Mouse (Mus musculus) embryonic stem cell, embryonic (primary cell): ENCODE results near the gene Rab5if.

ENCODE experiments used
- CTCF ChIA-PET, 4 experiments: fragments of 300-600 bp in 2 of 4; fragments of 350-600 bp in 2 of 4; sonication (Branson Sonifier 250); formaldehyde crosslinking; loops; one replicate each; lab custom pipeline; 2022; ENCODE audit warnings: inconsistent platforms in 2 of 4; lab: Charles Lee
- POLR2A ChIA-PET, 4 experiments: fragments of 300-600 bp in 2 of 4; fragments of 350-600 bp in 2 of 4; sonication (Branson Sonifier 250); formaldehyde crosslinking; loops; one replicate each; lab custom pipeline; 2022; ENCODE audit warnings: antibody characterized with exemption in 4 of 4, inconsistent platforms in 1 of 4; lab: Charles Lee

Rab5if gene

DNA sequence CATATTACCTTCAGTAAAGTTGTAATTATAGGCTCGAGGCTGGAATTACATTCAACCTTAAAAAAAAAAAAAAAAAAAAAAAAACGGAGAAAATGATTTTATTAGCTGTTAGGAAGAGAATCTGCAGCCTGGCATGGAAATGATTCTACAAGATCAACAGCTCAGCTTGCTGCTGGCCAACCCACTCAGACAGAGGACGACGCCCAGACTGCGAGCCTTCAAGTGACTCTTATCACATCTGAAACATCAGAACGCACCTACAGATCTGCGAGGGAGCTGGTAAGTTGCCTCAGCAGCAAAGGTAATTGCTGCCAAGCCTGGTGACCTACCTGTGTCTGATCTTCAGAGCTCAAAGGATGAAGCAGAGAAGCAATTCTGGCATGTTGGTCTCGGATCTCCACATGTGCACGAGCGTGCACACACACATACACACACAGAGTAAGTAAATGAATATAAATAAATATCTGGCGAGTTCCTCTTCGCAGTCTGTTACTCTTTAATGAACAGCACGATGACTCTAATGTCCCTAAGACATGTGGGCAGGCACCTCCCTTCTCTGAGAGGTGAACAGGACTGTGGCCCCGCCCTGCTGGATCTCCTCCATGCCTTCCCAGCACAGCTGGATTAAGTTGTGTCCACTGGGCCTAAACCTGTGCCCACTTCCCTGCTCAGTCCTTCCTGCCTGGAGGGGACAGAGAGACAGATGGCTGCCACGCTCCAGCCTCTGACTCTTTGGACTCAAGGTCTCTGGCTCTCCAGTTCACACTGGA is 31.8 kb downstream of the Rab5if start:
- ChIA-PET POLR2A (interaction anchor here in 3 of 4 experiments (0.6 to 1.5 kb wide), 10 partner anchors 9 to 1566 kb away, joined by 3 to 12 read pairs (median 4); partner anchors contain the start of gene Dsn1 (in 1 of the 3)), CTCF (interaction anchor here (0.5 to 1.4 kb wide), 12 partner anchors 9 to 1063 kb away, joined by 3 to 8 read pairs (median 4); no protein-coding TSS in a partner anchor)

DNA sequence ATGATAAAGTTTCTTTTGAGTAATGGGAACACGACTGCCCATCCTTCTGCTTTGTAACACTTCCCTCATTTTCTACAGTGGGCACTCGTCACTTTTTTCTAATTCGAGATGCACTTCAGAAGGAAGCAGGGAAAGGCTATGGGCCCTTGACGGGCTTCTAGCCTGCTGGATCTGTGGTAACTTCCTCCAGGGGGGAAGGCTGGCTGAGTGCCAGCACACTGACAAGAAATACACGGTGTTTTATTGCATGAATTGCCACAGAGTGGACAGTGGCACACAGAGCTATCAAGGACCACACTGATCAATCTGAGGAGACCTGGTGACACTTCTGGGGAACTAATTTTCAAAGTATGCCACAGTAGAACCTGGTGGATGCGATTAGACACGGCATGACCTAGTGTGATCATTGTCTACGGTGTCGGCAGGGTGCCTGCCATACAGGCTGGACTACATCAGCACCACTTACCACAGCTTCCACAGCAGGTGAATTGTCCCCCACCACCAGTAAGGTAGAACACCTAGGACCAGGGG is 33.5 kb downstream of the Rab5if start:
- ChIA-PET CTCF (no interaction called here), POLR2A (no interaction called here)

DNA sequence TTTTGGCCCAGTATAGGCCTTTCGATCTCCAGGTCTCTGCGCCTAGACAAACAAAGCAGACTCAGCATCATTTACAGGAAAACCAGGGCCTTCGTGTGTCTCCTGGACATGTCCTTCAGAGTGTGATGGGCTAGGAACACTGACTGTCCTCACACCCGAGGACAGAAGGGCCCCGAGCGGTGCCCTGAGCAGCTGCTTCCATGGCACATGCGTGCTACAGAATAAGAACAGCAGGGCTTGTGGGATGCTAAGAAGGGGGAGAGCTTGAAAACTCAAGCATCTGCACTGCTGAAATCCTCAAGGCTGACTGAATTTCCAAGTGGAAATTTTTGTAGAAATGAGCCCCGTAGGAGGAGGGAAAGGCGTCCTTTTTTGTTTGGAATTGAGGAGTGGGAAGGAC is 34.1 kb downstream of the Rab5if start:
- CTCF ChIA-PET = no interaction called here
- POLR2A ChIA-PET = interaction anchor here in 1 of 4 experiments (0.6 kb wide), 1 partner anchor 202 kb away, joined by 3 read pairs; no protein-coding TSS in a partner anchor

DNA sequence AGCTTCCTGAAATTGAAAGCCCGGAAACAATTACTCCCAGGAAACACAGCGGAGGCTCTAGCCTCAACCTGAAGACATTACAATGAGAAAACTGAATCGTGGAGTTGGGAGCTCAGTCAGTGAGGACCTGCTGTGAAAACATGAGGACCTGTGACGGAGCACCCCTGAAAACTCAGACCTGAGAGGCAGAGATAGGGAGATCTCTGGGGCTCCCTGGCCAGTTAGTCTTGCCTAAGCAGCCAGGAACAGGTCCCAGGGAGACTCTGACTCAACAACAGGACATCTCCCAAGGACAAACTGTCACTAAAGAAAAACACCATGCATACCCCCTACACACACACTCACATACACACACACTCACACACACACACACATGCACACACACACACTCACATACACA is 35.4 kb downstream of the Rab5if start:
- POLR2A ChIA-PET = interaction anchor here in 1 of 4 experiments (1.1 kb wide), 1 partner anchor 111 kb away, joined by 3 read pairs; no protein-coding TSS in a partner anchor
- CTCF ChIA-PET = no interaction called here

DNA sequence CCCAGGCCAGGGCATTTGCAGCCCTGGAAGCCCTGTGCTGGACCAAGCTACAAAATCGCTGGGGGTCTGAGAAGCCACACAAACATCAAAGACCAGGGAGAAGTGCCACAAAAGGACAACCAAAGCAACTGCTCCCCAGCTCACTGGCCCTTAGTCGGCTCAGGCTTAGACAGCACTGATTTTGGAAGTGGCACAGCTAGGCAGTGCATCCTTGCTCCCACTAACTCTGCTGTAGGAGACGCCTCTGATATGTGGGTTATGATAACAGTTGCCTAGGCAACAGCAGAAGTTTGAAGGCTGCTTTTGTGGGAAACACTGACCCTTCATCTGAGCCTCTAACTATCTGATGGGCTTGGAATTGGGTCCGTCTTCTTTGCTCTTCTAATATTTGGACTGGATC is 36.3 kb downstream of the Rab5if start:
- CTCF ChIA-PET = interaction anchor here in 1 of 4 experiments (0.6 kb wide), 1 partner anchor 16 kb away, joined by 3 read pairs; no protein-coding TSS in a partner anchor
- POLR2A ChIA-PET = interaction anchor here in 1 of 4 experiments (1.1 kb wide), 1 partner anchor 110 kb away, joined by 3 read pairs; no protein-coding TSS in a partner anchor

DNA sequence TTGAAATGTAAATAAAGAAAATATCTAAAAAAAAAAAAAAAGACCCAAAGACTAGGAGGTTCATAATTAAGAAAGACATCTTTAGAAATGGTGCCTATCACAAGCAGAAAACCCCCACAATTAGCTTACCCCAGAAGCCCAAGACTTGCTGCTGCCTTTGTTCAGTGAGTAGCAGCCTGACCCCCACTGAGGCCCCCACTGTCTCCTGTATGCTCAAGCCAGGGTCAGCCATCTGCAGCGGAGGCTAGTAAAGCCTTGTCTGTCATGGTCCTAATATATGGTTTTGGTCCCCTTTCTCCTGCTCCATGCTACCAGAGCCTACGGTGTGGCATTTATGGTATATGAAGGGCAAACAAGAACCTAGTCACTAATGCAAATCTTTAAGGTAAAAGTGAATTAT is 38.4 kb downstream of the Rab5if start:
- ChIA-PET CTCF (interaction anchor here in 1 of 4 experiments (1.0 kb wide), 1 partner anchor 129 kb away, joined by 3 read pairs; no protein-coding TSS in a partner anchor), POLR2A (interaction anchor here in 2 of 4 experiments (0.6 to 1.2 kb wide), 4 partner anchors 19 to 281 kb away, joined by 3 to 7 read pairs (median 6); no protein-coding TSS in a partner anchor)

DNA sequence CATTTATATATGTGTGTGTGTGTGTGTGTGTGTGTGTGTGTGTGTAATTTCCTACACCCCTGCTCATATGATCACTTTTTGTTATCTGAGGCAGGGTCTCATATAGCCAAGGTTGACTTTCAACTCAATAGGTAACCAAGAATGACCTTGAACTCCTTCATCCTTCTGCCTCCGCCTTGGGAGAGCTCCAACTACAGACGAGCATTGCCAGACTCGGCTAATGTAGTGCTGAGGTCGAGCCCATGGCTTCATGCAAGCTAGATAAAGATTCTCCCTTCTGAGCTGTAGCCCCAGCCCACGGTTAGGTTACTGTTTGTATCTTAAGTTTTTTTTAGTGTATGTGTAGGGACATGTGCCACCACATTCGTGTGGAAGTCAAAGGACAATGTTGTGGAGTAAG is 39.0 kb downstream of the Rab5if start:
- ChIA-PET CTCF (interaction anchor here in 2 of 4 experiments (0.6 to 1.0 kb wide), 2 partner anchors 129 to 308 kb away, joined by 3 read pairs; no protein-coding TSS in a partner anchor), POLR2A (interaction anchor here in 1 of 4 experiments (1.8 kb wide), 1 partner anchor 105 kb away, joined by 3 read pairs; the partner anchor contains the start of gene Dsn1)

DNA sequence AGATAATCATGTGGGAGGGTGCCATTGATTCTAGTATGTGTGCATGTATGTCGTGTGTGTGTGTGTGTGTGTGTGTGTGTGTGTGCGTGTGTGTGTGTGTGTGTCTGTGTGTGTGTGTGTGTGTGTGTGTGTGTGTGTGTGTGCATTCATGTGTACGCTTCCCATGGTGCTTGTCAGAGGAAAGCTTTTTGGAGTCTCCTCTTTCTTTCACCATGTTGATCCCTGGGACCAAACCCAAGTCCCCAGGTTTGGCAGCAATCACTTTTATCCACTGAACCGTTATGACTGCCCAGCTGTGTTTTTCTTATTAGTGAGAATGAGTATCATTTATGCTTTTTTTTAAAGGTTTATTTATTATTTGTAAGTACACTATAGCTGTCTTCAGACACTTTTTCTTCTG is 39.5 kb downstream of the Rab5if start:
- ChIA-PET POLR2A (interaction anchor here in 1 of 4 experiments (1.8 kb wide), 1 partner anchor 104 kb away, joined by 3 read pairs; the partner anchor contains the start of gene Dsn1), CTCF (interaction anchor here in 1 of 4 experiments (1.0 to 1.6 kb wide), 3 partner anchors 94 to 192 kb away, joined by 3 to 7 read pairs (median 6); no protein-coding TSS in a partner anchor)

DNA sequence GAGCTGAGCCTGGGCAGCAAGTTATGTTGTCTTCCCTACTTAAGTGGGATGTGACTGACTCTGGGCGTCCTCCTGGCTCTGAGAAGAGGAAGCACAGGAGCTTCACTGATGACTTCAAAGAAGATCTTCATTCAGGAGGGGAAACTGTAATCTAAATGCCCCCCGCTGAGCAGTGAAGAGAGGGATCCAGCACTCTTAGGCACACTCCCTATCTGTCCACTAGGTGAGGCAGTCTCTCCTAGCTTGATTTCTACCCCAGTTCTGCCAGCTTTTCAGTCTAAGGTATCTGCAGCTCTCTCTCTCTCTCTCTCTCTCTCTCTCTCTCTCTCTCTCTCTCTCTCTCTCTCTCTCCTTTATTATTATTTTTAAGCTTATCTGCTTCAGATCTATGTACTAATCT is 40.4 kb downstream of the Rab5if start:
- ChIA-PET CTCF (interaction anchor here (0.5 to 1.7 kb wide), 22 partner anchors 8 to 558 kb away, joined by 3 to 16 read pairs (median 4); no protein-coding TSS in a partner anchor), POLR2A (interaction anchor here in 3 of 4 experiments (0.6 to 2.2 kb wide), 8 partner anchors 9 to 1931 kb away, joined by 3 to 8 read pairs (median 4); partner anchors contain the start of genes 4930518I15Rik (in 1 of the 3) and Dsn1 (in 1 of the 3))

DNA sequence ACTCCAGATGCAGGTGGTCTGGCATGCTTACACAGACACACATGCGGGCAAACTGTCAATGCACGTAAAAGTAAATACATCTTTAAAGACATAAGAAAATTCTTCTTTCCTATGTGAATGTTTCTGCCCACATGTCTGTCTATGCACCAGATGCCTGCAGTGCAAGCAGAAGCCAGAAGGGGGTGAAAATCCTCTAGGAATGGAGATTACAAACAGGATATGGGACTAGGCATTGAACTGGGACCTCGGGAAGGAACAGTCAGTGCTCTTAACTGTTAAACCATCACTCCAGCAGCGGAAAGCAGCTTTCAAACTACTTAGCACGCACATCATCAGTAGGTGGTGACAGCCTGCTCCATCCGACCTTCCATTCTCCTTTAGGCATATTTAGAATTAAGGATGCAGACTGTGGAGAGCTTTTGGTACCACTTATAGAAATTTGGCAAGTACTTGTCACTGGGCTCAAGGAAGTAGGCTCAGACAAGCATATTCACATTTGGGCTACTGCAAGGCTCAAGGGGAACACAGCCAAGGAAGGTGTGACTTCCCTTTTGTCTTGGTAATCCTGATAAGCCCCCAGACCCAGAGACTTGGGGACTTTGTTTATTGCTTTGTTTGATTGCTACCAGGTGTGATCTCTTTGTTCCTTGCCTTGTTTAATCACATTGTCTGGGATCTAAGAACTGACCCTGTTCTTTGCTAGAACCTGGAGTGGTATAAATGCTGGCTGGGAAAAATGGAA is 42.2 kb downstream of the Rab5if start:
- CTCF ChIA-PET = interaction anchor here in 3 of 4 experiments (0.6 to 2.2 kb wide), 8 partner anchors 18 to 133 kb away, joined by 3 to 4 read pairs (median 3); no protein-coding TSS in a partner anchor
- POLR2A ChIA-PET = interaction anchor here in 3 of 4 experiments (0.6 to 2.2 kb wide), 8 partner anchors 10 to 146 kb away, joined by 3 to 8 read pairs (median 4); partner anchors contain the start of genes Rab5if (in 1 of the 3) and Sla2 (in 1 of the 3)

DNA sequence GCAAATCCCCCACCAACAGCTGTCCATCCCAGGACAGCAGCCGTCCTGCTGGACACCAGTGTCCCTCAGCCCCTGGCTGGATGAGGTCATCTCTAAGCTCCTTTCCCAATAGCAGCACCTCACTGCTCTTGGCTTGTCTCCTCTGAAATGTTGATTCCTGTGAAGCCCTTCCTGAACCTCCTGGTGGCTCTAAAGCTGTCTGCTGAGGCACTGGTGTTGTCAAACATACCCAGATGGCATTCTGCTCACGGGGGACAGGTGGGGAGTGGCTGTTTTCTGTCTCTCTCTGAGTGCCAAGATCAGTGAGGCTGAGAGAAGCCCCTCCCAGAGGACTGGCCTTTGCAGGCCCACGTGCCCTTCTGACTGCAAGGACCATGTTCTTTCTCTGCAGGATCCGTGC is 43.0 kb downstream of the Rab5if start:
- ChIA-PET CTCF (interaction anchor here (0.6 to 2.2 kb wide), 7 partner anchors 34 to 125 kb away, joined by 3 to 4 read pairs (median 3); no protein-coding TSS in a partner anchor), POLR2A (interaction anchor here in 2 of 4 experiments (0.9 to 1.8 kb wide), 5 partner anchors 19 to 147 kb away, joined by 3 to 7 read pairs (median 5); partner anchors contain the start of genes Rab5if (in 1 of the 2) and Sla2 (in 1 of the 2))

DNA sequence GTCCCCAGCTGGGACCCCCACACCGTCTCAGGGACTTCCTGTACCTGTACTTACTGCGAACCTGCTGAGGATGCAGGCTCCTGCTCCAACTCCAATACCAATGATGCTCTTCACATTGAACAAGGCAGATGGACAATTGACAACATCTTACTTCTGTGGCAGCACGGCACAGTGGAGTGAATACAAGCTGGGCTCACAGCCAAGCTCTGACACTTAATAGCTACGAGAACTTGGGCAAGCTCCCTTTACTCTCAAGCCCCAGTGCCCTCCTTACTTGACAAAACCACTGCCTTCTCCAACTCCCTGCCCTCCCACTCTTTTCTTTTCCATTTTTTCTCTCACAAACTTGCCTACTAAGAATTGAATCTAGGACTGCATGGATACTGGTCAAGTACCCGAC is 50.3 kb downstream of the Rab5if start:
- ChIA-PET CTCF (no interaction called here), POLR2A (interaction anchor here in 1 of 4 experiments (1.0 kb wide), 1 partner anchor 29 kb away, joined by 3 read pairs; no protein-coding TSS in a partner anchor)

DNA sequence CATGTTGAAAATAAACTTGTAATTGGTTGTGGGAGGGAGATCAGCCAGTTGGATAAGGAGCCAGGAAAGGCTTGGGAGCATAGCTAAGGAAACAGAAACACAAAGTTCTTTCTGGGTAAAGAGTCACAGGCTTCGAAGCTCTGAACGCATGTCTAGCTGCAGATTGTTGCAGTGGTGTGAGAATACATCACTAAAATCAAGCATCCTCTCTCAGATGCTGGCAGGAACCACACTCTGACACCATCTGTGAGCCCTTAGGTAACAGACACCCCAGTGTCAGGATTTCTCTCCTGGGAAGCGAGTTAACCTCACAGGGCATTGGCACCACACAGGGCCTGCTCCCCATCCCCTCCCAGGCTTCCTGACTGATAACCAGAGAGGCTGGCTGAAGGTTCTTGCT is 52.6 kb downstream of the Rab5if start:
- CTCF ChIA-PET = interaction anchor here in 1 of 4 experiments (0.5 kb wide), 1 partner anchor 54 kb away, joined by 3 read pairs; no protein-coding TSS in a partner anchor
- POLR2A ChIA-PET = no interaction called here

DNA sequence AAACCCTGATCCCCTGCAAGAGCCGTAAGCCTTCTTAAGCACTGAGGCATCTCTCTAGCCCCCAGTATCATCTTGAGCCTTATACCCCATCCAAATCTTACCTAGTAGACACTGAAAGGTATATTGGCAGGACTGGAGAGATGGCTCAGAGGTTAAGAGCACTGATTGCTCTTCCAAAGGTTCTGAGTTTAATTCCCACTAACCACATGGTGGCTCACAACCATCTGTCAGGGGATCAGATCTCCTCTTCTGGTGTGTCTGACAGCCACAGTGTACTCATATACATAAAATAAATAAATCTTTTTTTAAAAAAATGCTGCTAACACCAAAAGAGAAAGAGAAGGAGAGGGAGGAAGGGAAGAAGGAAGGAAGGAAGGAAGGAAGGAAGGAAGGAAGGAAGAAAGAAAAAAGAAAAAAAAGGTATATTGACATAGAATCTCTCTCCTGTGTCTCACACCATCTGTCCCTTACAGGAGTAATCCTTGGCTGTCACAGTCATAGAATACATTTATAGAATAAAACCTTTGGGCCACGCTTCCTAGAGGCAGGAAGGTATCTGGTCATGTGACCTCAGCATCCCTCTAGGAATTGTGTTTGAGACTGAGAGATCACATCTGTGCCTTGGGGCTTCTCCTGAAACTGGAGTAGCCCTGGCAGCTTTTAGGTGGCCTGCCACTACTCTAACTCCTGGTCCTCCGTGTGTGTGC is 53.6 kb downstream of the Rab5if start:
- CTCF ChIA-PET = no interaction called here
- POLR2A ChIA-PET = no interaction called here

DNA sequence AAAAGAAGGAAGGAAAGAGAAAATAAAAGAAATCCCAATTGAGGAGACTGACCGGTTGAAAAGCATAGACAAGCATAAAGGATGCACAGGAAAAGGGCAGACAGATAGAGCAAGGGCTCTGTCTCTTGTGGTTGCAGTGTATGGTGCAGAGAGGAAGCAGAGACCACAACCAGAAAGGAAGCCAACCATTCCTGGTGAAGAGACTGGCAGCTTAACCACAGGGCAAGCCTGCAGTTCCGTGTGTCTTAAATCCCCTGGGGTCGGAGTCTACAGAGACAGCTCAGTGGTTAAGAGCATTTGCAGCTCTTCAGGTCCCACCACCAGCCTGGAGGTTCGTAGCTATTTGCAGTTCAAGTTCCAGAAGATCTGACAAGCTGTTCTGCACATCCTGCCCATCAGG is 55.6 kb downstream of the Rab5if start:
- ChIA-PET POLR2A (interaction anchor here in 1 of 4 experiments (0.5 kb wide), 1 partner anchor 31 kb away, joined by 3 read pairs; no protein-coding TSS in a partner anchor), CTCF (no interaction called here)

DNA sequence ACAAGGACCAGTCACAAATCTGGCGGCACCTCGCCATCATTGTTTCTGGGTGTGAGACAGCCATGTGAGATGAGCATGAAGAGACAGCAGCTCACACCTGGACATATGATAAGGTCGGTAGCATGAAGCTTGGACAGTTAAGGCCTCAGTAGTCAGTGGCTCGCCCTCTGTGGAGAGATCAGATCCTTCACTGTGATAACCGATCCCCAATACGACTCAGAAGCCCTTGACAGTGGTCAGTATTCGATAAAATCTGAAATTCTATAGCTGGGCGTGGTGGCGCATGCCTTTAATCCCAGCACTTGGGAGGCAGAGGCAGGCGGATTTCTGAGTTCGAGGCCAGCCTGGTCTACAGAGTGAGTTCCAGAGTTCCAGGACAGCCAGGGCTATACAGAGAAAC is 56.3 kb downstream of the Rab5if start:
- CTCF ChIA-PET = interaction anchor here in 2 of 4 experiments (0.8 to 1.7 kb wide), 4 partner anchors 16 to 197 kb away, joined by 3 to 5 read pairs (median 4); no protein-coding TSS in a partner anchor
- POLR2A ChIA-PET = interaction anchor here in 3 of 4 experiments (0.5 to 1.0 kb wide), 6 partner anchors 31 to 1226 kb away, joined by 3 to 5 read pairs (median 3); no protein-coding TSS in a partner anchor

DNA sequence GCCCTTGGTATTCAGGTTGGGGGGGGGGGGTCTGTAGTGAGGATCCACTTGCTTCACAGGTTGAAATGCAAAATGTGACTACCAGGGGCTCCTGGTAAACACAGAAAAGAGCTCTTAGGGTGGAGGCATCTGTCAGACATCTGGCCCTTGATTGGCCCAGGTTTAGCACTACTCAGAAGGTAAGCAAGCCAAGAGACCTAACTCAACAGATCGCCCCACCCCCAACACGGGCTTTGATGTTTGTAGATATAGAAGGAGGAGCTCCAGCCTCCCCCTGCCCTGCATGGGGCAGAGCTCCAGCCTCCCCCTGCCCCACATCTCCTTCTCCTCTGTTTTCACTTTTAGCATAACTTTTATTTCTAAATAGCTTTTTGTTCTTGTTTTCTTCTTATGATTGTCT is 56.9 kb downstream of the Rab5if start:
- POLR2A ChIA-PET = interaction anchor here in 3 of 4 experiments (0.5 to 1.0 kb wide), 8 partner anchors 19 to 1225 kb away, joined by 3 to 7 read pairs (median 4); no protein-coding TSS in a partner anchor

More for the DNA sequence above, 56.9 kb downstream of the Rab5if start:
- CTCF ChIA-PET = interaction anchor here in 3 of 4 experiments (0.6 to 1.7 kb wide), 6 partner anchors 16 to 262 kb away, joined by 3 to 5 read pairs (median 4); no protein-coding TSS in a partner anchor
